Mouse (Mus musculus) ES-E14 (cell line): Measurements from ENCODE around the gene Wdr74.

Experiments
- CHD2 ChIP-seq: IDR thresholded peaks from 2 replicates; pipeline ENCODE4 v1.6.1; 2014; ENCODE audit warnings: mild to moderate bottlenecking, low read depth, low read length, inconsistent platforms
- HCFC1 ChIP-seq: IDR thresholded peaks from 2 replicates; pipeline ENCODE4 v1.6.1; 2012; ENCODE audit warnings: low read length, inconsistent platforms, borderline replicate concordance; ENCODE audit not compliant: insufficient read depth
- MAFK ChIP-seq: IDR thresholded peaks from 2 replicates; pipeline ENCODE4 v1.6.1; 2014; ENCODE audit warnings: mild to moderate bottlenecking, low read depth, low read length, inconsistent platforms; ENCODE audit not compliant: insufficient read depth

DNA sequence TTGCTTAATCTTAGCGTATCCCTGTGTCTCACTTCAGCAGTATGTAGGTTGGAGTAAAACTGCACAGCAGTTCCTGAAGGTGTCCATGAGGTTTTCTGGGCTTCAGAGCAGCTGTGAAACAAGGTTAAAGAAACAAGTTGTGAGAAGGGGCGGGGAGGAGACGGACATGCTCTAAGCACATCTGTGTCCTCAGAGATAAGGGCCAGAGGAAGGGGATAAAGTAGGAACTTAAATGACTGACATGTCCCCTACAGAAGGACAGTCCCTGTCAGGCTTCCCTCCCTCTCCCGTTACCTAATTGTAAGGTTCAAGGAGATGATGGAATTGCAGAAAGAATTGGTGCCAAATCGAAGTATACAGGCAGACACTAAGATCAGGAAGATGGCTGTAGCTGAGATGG, 37.4 kb downstream of the Wdr74 start:
- no peak for TF ChIP-seq MAFK
- no peak for TF ChIP-seq CHD2
- no peak for TF ChIP-seq HCFC1
